Comparison of ENCODE assay signal across 10 mouse cellular contexts in the genomic region with DNA sequence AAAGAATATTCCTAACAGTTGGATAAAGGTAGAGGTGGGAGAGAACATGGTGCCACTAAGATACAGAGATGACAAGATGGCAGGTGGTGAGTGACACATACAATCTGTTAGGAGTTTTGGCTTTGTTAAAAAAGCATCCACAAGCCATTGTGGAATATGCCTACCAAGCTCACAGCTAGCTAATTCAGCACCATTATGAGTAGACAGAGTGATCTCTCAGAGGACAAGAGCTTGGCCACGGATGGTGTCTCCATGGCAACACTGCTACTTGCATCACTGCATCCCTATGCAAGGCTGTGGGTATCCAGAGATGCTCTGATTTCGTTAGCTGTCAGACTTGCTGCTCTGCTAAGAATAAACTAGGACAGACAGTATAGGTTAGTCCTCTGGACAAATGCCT.
DNase-seq lines count a peak whose midpoint lies in the region; ATAC-seq lines count a peak whose summit lies in the region.
"Had no signal": no experiment of that assay in that cellular context is flagged by ENCODE, and none has a peak within 500 bp of the region (broad histone marks: within the 10 kb centered on the region; RNA-seq: fewer than 3 reads in every experiment).

No protein-coding gene starts in this region.

- WGBS in forebrain, embryonic 13.5 days = 29% methylated on average over 2 of the region's 2 CpGs
- WGBS in forebrain, embryonic 11.5 days = 52% methylated on average over 2 of the region's 2 CpGs
- WGBS in midbrain, embryonic 10.5 days = 53% methylated on average over 2 of the region's 2 CpGs
- 45% methylated on average over 2 of the region's 2 CpGs for WGBS in midbrain, embryonic 11.5 days

- no peaks in the 10 kb centered on the region for H3K36me3 ChIP-seq in forebrain, embryonic 13.5 days (ENCODE audit: poor library complexity, severe bottlenecking)
- no peaks in the 10 kb centered on the region for H3K36me3 ChIP-seq in forebrain, embryonic 11.5 days (ENCODE audit: control insufficient read depth, insufficient read depth, low read length)
- H3K36me3 ChIP-seq in midbrain, embryonic 10.5 days = no peaks in the 10 kb centered on the region
- H3K36me3 ChIP-seq in midbrain, embryonic 11.5 days (ENCODE audit: control insufficient read depth, insufficient read depth, low read length) = no peaks in the 10 kb centered on the region

- no peak for DNase-seq in forebrain, embryonic 11.5 days (ENCODE audit: low spot score)
- DNase-seq in midbrain, embryonic 10.5 days (ENCODE audit: low spot score) = peak; percentile 25
- DNase-seq in midbrain, embryonic 11.5 days (ENCODE audit: low spot score, missing footprints) = no peak
- peak; percentile 58 to 87 for DNase-seq in left cerebral cortex, postnatal 25 days (ENCODE audit: low spot score in 2 of 2)
- DNase-seq in right cerebral cortex, postnatal 4 days = peak; percentile 41
- DNase-seq in thymus, postnatal 36 days = no peak
- DNase-seq in gastrocnemius, postnatal 4 days (ENCODE audit: low spot score in 2 of 2) = no peak

- H3K27me3 ChIP-seq in forebrain, embryonic 13.5 days = no peaks in the 10 kb centered on the region
- no peaks in the 10 kb centered on the region for H3K27me3 ChIP-seq in forebrain, embryonic 11.5 days (ENCODE audit: control insufficient read depth, insufficient read depth, low read length)
- H3K27me3 ChIP-seq in midbrain, embryonic 10.5 days (ENCODE audit: low read depth, poor library complexity, severe bottlenecking) = no peaks in the 10 kb centered on the region
- no peaks in the 10 kb centered on the region for H3K27me3 ChIP-seq in midbrain, embryonic 11.5 days (ENCODE audit: control insufficient read depth, insufficient read depth, low read length)
- H3K27me3 ChIP-seq: Patski had no signal

- ATAC-seq in forebrain, embryonic 13.5 days = peak; percentile 69
- ATAC-seq in forebrain, embryonic 11.5 days (replicated peaks; ENCODE audit: low FRiP score) = no peak
- no peak for ATAC-seq in midbrain, embryonic 11.5 days (ENCODE audit: low FRiP score)
- ATAC-seq: lung, postnatal 0 days; Patski had no signal

- H3K4me1 ChIP-seq in forebrain, embryonic 13.5 days = peaks cover 16% of the 10 kb centered on the region
- no peaks in the 10 kb centered on the region for H3K4me1 ChIP-seq in forebrain, embryonic 11.5 days (replicated peaks; ENCODE audit: control insufficient read depth, insufficient read depth, low read length)
- peaks cover 36% of the 10 kb centered on the region for H3K4me1 ChIP-seq in midbrain, embryonic 10.5 days
- H3K4me1 ChIP-seq in midbrain, embryonic 11.5 days (ENCODE audit: control insufficient read depth, insufficient read depth, low read length) = peaks cover 11% of the 10 kb centered on the region

- no peak overlapping the region for H3K27ac ChIP-seq in forebrain, embryonic 13.5 days
- H3K27ac ChIP-seq in forebrain, embryonic 11.5 days (ENCODE audit: low read depth, low read length) = no peak overlapping the region
- no peak overlapping the region for H3K27ac ChIP-seq in midbrain, embryonic 10.5 days (replicated peaks)
- no peak overlapping the region for H3K27ac ChIP-seq in midbrain, embryonic 11.5 days (ENCODE audit: low read depth, low read length)

- H3K9me3 ChIP-seq in forebrain, embryonic 13.5 days (replicated peaks) = no peaks in the 10 kb centered on the region
- H3K9me3 ChIP-seq in forebrain, embryonic 11.5 days (ENCODE audit: control insufficient read depth, low read length) = no peaks in the 10 kb centered on the region
- H3K9me3 ChIP-seq in midbrain, embryonic 10.5 days (replicated peaks) = no peaks in the 10 kb centered on the region
- H3K9me3 ChIP-seq in midbrain, embryonic 11.5 days (ENCODE audit: control insufficient read depth, low read length) = no peaks in the 10 kb centered on the region

- intact Hi-C loops in left cerebral cortex, postnatal 25 days (cut with DNase I) = no loop called here

- H3K4me2 ChIP-seq in forebrain, embryonic 13.5 days = no peak overlapping the region
- H3K4me2 ChIP-seq in forebrain, embryonic 11.5 days (ENCODE audit: low read depth, low read length, severe bottlenecking) = no peak overlapping the region
- no peak overlapping the region for H3K4me2 ChIP-seq in midbrain, embryonic 11.5 days

- no peak overlapping the region for H3K9ac ChIP-seq in forebrain, embryonic 13.5 days
- no peak overlapping the region for H3K9ac ChIP-seq in forebrain, embryonic 11.5 days (ENCODE audit: low read length)
- H3K9ac ChIP-seq in midbrain, embryonic 11.5 days (ENCODE audit: low read length) = no peak overlapping the region

- no peak overlapping the region for H3K4me3 ChIP-seq in forebrain, embryonic 13.5 days
- H3K4me3 ChIP-seq in forebrain, embryonic 11.5 days (ENCODE audit: low read depth, low read length) = no peak overlapping the region
- H3K4me3 ChIP-seq in midbrain, embryonic 10.5 days = no peak overlapping the region
- H3K4me3 ChIP-seq in midbrain, embryonic 11.5 days (ENCODE audit: low read depth, low read length) = no peak overlapping the region

Comparison
In these comparisons a context has a peak if more than half of its experiments do, and no peak if none do; other contexts are left out.
1. DNase-seq: peak in midbrain, embryonic 10.5 days (single experiment), left cerebral cortex, postnatal 25 days (2 of 2) and right cerebral cortex, postnatal 4 days (single experiment); none in forebrain, embryonic 11.5 days (single experiment), midbrain, embryonic 11.5 days (single experiment), thymus, postnatal 36 days (0 of 2) and gastrocnemius, postnatal 4 days (0 of 2).